Mouse (Mus musculus): ENCODE measurements around the gene Ostm1. TPM values are rescaled to one million over a fixed set of nuclear protein-coding genes. Genes with fewer than 3 reads are reported as not detected.

Gene Ostm1
- total and polyA plus RNA-seq, 2 experiments: 7.0 to 13.3 TPM

DNA sequence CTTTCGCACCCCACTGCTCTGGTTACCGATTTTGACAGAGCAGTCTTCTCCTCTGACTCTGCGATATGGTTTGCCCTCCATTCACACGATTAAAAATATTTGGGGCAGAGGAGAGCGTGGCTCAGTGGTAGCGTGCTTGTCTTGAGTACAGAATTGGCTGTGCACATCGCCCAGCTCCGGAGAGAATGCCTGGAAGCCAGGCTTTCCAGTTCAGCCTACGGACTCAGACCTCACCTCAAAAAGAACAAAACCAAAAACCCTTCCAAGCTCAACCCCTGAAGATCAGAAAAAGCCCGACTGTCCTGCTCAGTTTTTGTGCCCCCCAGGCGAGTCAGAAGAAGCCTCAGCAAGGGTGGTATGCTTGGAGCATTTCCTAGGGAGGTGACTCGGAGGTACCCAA is 29.5 kb downstream of the Ostm1 start:
- Histone ChIP-seq H3K36me3 (ENCODE audit: control insufficient read depth, insufficient read depth, low read length) (no peaks in the 10 kb centered on the region), H3K79me2 (ENCODE audit: control insufficient read depth, insufficient read depth, low read length) (no peaks in the 10 kb centered on the region), H3K27me3 (ENCODE audit: control insufficient read depth, insufficient read depth, low read length) (peaks cover 20% of the 10 kb centered on the region), H3K4me1 (ENCODE audit: control insufficient read depth, insufficient read depth, low read length) (no peaks in the 10 kb centered on the region), H3K9ac (ENCODE audit: low read depth, low read length) (no peak overlapping the region), H3K4me3 (ENCODE audit: insufficient read depth, low read depth, low read length) (no peak overlapping the region), H3K27ac (replicated peaks; ENCODE audit: insufficient read depth, low read depth, low read length) (no peak overlapping the region)
- no peak for DNase-seq (ENCODE audit: extremely low read depth, low read depth, low spot score)
- 16% methylated on average over 12 of the region's 12 CpGs for WGBS
- TF ChIP-seq CTCF (IDR thresholded peaks at IDR 0.05; ENCODE audit: low read depth, low read length) (no peak), POLR2A (IDR thresholded peaks at IDR 0.05; ENCODE audit: extremely low read depth, insufficient read depth, low read length) (no peak)

GRCm38 (mm10) chr10:42613639-42614381 is 30.2 kb downstream of the Ostm1 start:
- Histone ChIP-seq H3K27me3 (ENCODE audit: control insufficient read depth, insufficient read depth, low read length) (peaks cover 20% of the 10 kb centered on the region), H3K27ac (replicated peaks; ENCODE audit: insufficient read depth, low read depth, low read length) (no peak overlapping the region), H3K9ac (ENCODE audit: low read depth, low read length) (no peak overlapping the region), H3K36me3 (ENCODE audit: control insufficient read depth, insufficient read depth, low read length) (no peaks in the 10 kb centered on the region), H3K4me1 (ENCODE audit: control insufficient read depth, insufficient read depth, low read length) (no peaks in the 10 kb centered on the region), H3K4me3 (ENCODE audit: insufficient read depth, low read depth, low read length) (no peak overlapping the region), H3K79me2 (ENCODE audit: control insufficient read depth, insufficient read depth, low read length) (no peaks in the 10 kb centered on the region)
- WGBS: 5% methylated on average over 39 of the region's 40 CpGs
- TF ChIP-seq CTCF (IDR thresholded peaks at IDR 0.05; ENCODE audit: low read depth, low read length) (no peak), POLR2A (IDR thresholded peaks at IDR 0.05; ENCODE audit: extremely low read depth, insufficient read depth, low read length) (no peak)
- DNase-seq (ENCODE audit: extremely low read depth, low read depth, low spot score): no peak

- no peaks in the 10 kb centered on the region for H3K4me1 ChIP-seq (ENCODE audit: control insufficient read depth, insufficient read depth, low read length)
- TF ChIP-seq CTCF (IDR thresholded peaks at IDR 0.05; ENCODE audit: low read depth, low read length): no peak
- no peak for DNase-seq (ENCODE audit: extremely low read depth, low read depth, low spot score)
- no peak overlapping the region for H3K27ac ChIP-seq (replicated peaks; ENCODE audit: insufficient read depth, low read depth, low read length)
- H3K27me3 ChIP-seq (ENCODE audit: control insufficient read depth, insufficient read depth, low read length): peaks cover 20% of the 10 kb centered on the region
- no peak overlapping the region for H3K4me3 ChIP-seq (ENCODE audit: insufficient read depth, low read depth, low read length)
- no peaks in the 10 kb centered on the region for H3K36me3 ChIP-seq (ENCODE audit: control insufficient read depth, insufficient read depth, low read length)
- no peak overlapping the region for H3K9ac ChIP-seq (ENCODE audit: low read depth, low read length)
- H3K79me2 ChIP-seq (ENCODE audit: control insufficient read depth, insufficient read depth, low read length): no peaks in the 10 kb centered on the region
- 7% methylated on average over 9 of the region's 9 CpGs for WGBS
Measured at GRCm38 (mm10) chr10:42614766-42615165, 31.1 kb downstream of the Ostm1 start.

GRCm38 (mm10) chr10:42618291-42618690 is 34.7 kb downstream of the Ostm1 start:
- Histone ChIP-seq H3K27ac (replicated peaks; ENCODE audit: insufficient read depth, low read depth, low read length) (no peak overlapping the region), H3K36me3 (ENCODE audit: control insufficient read depth, insufficient read depth, low read length) (no peaks in the 10 kb centered on the region), H3K79me2 (ENCODE audit: control insufficient read depth, insufficient read depth, low read length) (no peaks in the 10 kb centered on the region), H3K27me3 (ENCODE audit: control insufficient read depth, insufficient read depth, low read length) (peaks cover 15% of the 10 kb centered on the region), H3K4me3 (ENCODE audit: insufficient read depth, low read depth, low read length) (no peak overlapping the region), H3K9ac (ENCODE audit: low read depth, low read length) (no peak overlapping the region), H3K4me1 (ENCODE audit: control insufficient read depth, insufficient read depth, low read length) (no peaks in the 10 kb centered on the region)
- WGBS: 36% methylated on average over 2 of the region's 2 CpGs
- DNase-seq (ENCODE audit: extremely low read depth, low read depth, low spot score): no peak
- TF ChIP-seq POLR2A (IDR thresholded peaks at IDR 0.05; ENCODE audit: extremely low read depth, insufficient read depth, low read length) (no peak), CTCF (IDR thresholded peaks at IDR 0.05; ENCODE audit: low read depth, low read length) (no peak)

GRCm38 (mm10) chr10:42625907-42626306 is 42.3 kb downstream of the Ostm1 start:
- WGBS: 82% methylated on average over 2 of the region's 2 CpGs
- no peak overlapping the region for H3K27ac ChIP-seq (replicated peaks; ENCODE audit: insufficient read depth, low read depth, low read length)
- H3K79me2 ChIP-seq (ENCODE audit: control insufficient read depth, insufficient read depth, low read length): no peaks in the 10 kb centered on the region

GRCm38 (mm10) chr10:42630596-42631355 is 47.2 kb downstream of the Ostm1 start:
- DNase-seq (ENCODE audit: extremely low read depth, low read depth, low spot score): no peak
- Histone ChIP-seq H3K4me3 (ENCODE audit: insufficient read depth, low read depth, low read length) (no peak overlapping the region), H3K9ac (ENCODE audit: low read depth, low read length) (no peak overlapping the region), H3K27ac (replicated peaks; ENCODE audit: insufficient read depth, low read depth, low read length) (no peak overlapping the region), H3K79me2 (ENCODE audit: control insufficient read depth, insufficient read depth, low read length) (no peaks in the 10 kb centered on the region), H3K27me3 (ENCODE audit: control insufficient read depth, insufficient read depth, low read length) (peaks cover 30% of the 10 kb centered on the region), H3K36me3 (ENCODE audit: control insufficient read depth, insufficient read depth, low read length) (no peaks in the 10 kb centered on the region), H3K4me1 (ENCODE audit: control insufficient read depth, insufficient read depth, low read length) (peaks cover 10% of the 10 kb centered on the region)
- 11% methylated on average over 19 of the region's 19 CpGs for WGBS
- TF ChIP-seq POLR2A (IDR thresholded peaks at IDR 0.05; ENCODE audit: extremely low read depth, insufficient read depth, low read length) (no peak), CTCF (IDR thresholded peaks at IDR 0.05; ENCODE audit: low read depth, low read length) (no peak)

More at GRCm38 (mm10) chr10:42625907-42626306, 42.3 kb downstream of the Ostm1 start:
- TF ChIP-seq CTCF (IDR thresholded peaks at IDR 0.05; ENCODE audit: low read depth, low read length) (no peak), POLR2A (IDR thresholded peaks at IDR 0.05; ENCODE audit: extremely low read depth, insufficient read depth, low read length) (no peak)
- no peak for DNase-seq (ENCODE audit: extremely low read depth, low read depth, low spot score)
- H3K4me3 ChIP-seq (ENCODE audit: insufficient read depth, low read depth, low read length): no peak overlapping the region
- 0 out of 2 replicates have a peak, but pooled peaks cover 5% of the 10 kb centered on the region for H3K27me3 ChIP-seq (ENCODE audit: control insufficient read depth, insufficient read depth, low read length)
- no peaks in the 10 kb centered on the region for H3K4me1 ChIP-seq (ENCODE audit: control insufficient read depth, insufficient read depth, low read length)
- no peaks in the 10 kb centered on the region for H3K36me3 ChIP-seq (ENCODE audit: control insufficient read depth, insufficient read depth, low read length)
- no peak overlapping the region for H3K9ac ChIP-seq (ENCODE audit: low read depth, low read length)

All from liver, adult 2 months (tissue).